Mouse (Mus musculus) cerebellum, postnatal 4 days (tissue): ENCODE data around the gene Sema4d.
A peak's percentile ranks its signal among the peaks of the same experiment; 100 is the strongest.
"Not testable (repeated sequence)": the region's sequence is repeated elsewhere in the genome, so short reads cannot be mapped to it uniquely, and the experiment has no call there.

Source experiments
- DNase-seq, 2 experiments: peaks; one replicate each; pipeline ENCODE4 v3.0.0; 2022; ENCODE audit warnings: low spot score in 2 of 2, mixed read lengths in 1 of 2

Sema4d gene

DNA sequence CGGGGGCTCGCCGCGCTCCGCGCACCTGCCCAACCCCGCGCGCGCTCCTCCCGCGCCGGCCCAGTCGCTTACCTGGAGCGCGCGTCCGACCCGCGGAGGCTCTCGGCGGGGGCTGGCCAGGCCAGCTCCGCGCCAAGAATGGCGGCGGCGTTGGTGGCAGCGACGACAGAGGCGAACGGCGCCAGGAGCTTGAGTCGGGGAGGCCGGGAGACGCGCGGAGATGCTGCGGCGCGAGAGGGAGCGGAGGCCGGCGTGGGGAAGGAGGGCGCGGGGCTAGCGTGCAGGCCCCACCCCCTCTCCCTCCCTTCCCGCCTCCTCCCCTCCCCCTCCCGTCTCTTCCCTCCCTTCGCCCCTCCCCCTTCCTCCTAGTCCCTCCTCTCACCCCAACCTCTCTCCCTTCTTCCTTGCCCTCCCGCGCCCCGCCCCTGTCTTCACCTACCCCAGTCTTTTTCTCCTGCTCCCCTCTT is at the start of gene Sema4d:
Sema4d (minus strand) TSS at position 323 of the 467 bp plus-strand sequence.
- DNase-seq: peak; percentile 35 to 69

- DNase-seq: no peak
Measured at GRCm38 (mm10) chr13:51843298-51843697, 49.8 kb upstream of the Sema4d start.

- no peak for DNase-seq
Measured at GRCm38 (mm10) chr13:51842773-51843172, 49.2 kb upstream of the Sema4d start.

DNA sequence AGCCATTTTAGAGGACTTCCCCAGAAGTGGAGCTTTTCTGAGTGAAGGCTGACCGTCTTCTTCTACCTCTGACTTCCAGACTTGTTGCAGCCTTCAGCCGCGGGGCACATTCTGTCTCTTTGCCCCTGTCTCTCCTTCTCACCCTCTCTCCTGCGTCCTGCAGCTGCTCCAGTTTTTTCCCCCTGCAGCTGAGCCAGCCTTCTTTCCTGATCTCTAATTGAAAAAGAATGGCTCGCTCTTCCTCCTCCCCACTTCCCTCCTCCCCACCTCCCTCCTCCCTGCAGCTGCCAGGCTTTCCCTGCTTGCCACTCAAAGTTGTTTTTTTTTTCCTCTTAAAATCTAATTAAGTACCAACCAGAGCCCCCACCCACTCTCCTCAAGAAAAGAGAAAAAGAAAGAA is 48.6 kb upstream of the Sema4d start:
- DNase-seq: no peak

DNA sequence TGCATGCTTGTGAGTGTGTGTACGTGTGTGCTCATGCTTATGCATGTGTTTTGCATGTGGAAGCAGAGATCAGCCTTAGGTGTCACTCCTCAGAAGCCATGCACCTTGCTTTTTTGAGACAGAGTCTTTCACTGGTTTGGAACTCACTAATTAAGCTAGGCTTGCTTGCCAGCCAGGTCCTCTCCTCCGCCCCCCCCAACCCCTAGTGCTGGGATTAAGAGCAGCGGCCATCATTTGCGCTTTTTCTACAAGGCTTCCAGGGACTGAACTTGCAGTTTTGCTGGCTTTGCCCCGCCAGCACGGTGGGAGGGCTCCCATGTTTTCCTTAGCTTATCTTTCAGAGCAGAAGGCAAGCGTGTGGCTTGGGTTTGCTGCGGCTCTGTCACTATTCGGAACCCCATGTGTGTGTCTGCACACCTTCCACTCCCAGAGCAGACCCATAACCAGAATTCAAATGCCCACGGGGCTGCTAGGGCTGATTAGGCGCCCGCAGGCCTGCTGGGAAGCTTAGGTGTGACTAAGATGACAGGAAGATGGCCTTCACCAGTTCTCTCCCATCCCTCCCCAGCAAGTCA is 48.1 kb upstream of the Sema4d start:
- DNase-seq: no peak

DNA sequence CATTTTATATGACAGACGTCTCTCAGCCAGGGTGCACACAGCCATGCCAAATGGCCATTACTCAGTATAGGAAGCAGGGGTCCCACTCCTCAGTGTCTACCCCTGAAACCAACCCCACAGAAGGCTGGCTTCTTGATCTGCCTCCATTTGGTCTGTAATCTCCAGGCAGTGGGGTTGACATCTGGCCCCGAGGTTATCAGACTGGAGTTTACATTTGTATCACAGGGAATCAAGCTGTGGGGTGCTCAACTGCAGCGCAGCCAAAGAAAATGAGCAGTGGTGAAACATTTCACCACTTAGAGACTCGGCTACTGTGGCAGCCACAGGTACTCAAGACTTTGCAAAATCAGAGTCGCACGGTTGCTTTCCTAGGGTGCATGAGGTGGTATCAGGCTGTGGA is 47.2 kb upstream of the Sema4d start:
- DNase-seq: no peak

DNA sequence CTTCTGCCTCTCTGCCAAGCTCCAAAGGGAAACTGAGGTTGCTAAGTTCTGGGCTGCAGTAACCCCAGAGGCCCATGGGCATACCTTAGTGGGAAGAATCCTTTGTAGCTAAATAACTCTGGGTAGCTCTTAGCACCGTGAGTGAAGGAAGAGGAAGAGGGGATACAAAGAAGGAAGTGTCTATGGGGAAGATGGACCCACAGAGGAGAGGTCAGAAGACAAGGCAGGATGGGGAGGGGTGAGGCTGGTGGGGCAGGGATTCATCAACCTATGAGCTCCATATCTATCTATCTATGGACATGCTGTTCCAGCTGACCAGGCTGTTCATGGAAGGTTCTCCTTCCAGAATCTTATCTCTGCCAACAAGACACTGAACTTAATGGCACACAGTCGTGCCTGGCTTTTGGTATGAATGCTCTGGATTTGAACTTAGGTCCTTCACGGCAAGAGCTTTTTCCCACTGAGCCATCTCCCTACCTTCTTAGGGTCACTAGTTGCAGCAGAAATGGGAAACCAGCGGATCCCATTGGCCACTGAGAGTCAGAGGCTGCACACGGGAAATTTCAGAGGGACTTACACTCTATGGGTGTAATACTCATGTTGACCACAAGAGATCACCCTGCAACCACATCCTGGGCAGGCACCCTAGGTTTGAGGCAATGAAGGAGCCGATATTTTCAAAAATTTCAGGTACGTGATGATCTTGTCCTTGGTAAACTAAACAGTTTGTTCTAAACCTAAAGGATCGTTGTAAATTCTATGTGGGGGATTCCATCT is 45.9 kb upstream of the Sema4d start:
- DNase-seq: no peak

- no peak for DNase-seq
Measured at GRCm38 (mm10) chr13:51837402-51837801, 43.9 kb upstream of the Sema4d start.

GRCm38 (mm10) chr13:51835208-51835607 is 41.7 kb upstream of the Sema4d start:
- DNase-seq: not testable (repeated sequence)

DNA sequence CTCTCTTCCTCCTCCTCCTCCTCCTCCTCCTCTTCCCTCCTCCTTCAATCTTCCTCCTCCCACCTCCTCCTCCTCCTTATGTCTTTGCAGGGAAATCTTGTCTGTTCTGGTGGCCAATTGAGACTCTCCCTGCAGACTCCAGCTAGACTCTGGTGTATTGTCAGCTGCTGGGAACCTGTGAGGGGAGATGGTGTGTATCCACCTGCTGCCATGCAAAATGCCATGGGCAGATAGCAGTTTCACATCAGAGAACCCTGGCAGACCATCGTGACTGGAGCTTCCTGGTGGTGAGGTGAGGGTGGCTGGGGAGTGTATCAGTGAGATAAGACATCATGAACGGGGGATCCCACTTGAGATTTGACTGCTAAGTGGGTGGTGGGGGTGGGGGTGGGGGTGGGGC is 41.0 kb upstream of the Sema4d start:
- no peak for DNase-seq

GRCm38 (mm10) chr13:51834024-51834423 is 40.5 kb upstream of the Sema4d start:
- DNase-seq: not testable (repeated sequence)

DNA sequence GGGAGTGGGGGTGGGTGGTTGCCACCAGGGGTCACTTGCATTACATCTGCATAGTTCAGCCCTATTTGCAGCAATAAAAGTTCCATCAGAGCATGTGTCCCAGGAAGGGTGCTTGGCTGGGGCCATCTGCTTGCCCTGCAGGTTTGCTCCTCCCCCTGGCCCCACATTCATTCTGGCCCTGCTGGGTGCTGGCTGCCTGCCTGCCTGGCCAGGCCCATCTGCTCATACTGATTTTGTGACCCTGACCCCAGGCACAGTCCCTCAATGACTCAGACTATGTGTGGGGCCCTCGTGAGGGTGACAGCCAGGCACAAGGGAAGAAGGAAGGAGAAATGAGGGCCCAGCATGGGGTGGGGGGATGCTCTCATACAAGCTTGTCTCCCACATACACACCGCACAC is 40.1 kb upstream of the Sema4d start:
- DNase-seq: peak in 1 of 2 experiments; percentile 71

DNA sequence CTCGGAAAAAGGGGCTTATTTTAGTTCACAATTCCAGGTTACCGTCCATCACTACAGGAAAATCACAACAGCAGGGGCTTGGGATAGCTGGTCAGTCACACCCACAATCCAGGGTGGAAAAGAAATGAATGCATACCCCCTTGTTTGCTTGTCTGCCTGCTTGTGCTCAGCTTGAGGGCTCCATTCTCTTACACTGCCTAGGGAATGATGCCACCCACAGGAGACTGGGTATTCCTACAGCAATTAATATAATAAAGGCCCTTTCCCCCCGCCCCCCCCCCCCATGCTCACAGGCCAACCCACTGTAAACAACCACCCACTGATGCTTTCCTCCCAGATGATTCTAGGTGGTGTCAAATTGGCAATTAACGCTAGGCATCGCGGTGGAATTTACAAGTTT is 38.9 kb upstream of the Sema4d start:
- DNase-seq: no peak

DNA sequence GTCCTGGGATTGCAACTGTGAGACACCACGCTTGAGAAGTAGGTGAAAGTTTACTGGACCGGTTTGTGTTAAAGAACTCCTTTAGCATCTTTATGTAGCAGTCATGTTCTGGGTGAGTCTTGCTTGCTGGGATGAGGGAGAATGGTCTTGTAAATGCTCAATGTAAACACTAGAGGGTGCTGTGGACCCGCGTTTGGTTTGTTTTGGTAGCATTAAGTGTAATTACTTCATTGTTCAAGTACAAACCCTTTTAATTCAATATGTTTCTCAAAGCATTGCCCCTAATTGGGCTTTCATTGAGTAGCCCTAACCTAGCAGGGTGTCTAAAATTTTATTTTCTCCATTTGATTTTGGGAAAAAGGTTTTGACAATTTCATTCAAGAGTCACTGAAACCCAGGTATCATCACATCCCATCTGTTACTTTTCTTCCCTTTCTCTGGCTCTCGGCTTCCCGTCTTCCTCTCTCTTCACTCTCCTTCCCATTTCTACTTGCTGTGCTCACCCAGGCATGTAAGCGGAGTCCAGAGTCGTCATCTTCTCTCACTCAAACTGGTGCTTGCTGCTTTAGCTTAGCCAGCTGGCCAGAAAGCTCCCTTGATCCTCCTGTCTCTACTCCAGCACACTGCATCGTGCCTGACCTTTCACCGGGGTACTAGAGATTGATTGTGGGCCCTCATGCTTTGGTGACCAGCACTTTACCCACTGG is 37.4 kb upstream of the Sema4d start:
- no peak for DNase-seq

DNA sequence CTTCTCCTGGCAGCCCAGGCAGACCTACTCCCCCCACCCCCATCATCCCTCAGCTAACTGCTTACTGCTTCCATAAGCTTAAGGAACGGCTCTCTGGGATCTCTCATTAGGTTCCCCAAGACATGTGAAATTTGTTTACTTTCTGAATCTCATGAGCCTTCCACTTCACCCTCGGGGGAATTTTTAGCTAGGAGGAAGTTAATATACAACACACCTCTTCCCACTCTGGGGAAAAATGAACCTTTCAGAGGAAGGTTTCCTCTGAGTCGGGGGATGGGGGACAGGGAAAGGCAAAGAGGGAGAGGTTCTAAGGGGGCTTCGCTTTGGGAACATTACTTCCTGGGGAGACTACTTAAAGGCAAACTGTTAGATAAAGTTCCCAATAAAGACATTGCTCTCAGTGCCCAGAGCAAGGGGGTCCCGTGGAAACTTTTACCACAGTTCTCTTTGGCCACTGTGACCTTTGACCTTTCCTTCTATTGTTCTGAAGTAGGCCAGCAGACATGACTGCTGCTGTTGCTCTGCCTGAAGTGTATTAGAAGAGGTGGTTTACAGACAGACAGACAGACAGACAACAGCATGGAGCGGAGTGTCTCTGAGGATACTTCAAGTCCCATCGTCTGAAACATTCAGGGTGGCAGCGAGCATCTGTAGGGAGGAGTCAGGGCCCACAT is 30.4 kb upstream of the Sema4d start:
- no peak for DNase-seq

DNA sequence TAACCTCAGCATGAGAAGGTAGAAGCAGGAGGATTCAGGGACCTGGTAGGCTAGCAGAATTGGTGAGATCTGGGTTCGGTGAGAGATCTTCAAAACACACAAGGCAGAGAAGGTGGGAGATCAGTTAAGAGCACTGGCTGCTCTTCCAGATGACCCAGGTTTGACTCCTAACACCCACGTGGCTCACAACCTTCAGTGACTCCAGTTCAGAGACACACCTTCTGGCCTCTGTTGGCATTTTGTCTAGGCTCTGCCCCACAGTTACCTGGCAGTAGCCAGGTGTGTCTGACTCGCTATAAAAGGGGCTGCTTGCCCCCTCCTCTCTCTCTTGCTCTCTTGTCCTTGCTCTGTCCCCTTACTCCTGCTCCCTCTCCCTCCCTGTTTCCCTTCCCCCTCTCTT is 28.4 kb upstream of the Sema4d start:
- DNase-seq: no peak

GRCm38 (mm10) chr13:51819351-51819750 is 25.8 kb upstream of the Sema4d start:
- no peak for DNase-seq

DNA sequence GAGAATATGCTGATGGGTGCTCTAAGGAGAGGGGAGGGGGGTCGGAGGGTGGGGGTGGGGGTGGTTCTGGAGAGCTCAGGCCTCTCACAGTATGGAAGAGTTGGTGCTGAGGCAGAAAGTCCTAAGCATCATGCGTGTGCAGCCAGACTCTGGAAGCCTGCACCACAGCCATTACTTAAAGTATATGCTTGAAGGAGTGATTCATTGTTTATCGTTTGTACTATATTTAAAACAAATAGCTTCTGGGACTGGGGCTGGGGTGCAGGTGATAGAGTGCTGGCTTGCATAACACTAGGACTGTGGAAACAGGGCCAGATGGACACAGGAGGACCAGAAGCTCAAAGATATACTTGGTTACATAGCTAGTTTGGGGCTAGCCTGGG is 25.4 kb upstream of the Sema4d start:
- DNase-seq: no peak

- no peak for DNase-seq
Measured at GRCm38 (mm10) chr13:51818170-51818943, 24.8 kb upstream of the Sema4d start.

DNA sequence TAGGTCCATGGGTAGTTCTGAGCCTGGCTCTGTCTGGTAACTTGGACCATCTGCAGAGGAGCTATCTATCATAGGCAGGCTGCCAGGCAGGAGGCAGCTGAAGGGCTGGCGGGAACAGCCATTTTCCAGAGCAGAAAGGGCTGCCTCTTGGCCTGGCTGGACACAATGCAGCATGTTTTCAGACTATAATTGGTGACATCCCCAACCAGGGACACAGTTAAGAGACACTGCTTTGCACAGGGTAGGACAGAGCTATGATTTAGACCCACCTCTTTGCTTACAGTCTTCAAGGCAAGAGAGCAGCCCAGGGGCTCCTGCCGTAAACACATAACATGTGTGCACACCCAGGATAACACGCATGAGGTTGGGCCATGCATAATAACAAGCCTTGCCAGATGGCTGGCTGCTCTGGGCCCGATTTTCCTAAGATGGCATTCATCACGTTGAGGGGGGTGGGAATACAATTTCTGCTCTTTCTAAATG is 23.1 kb upstream of the Sema4d start:
- peak in 1 of 2 experiments; percentile 59 for DNase-seq

DNA sequence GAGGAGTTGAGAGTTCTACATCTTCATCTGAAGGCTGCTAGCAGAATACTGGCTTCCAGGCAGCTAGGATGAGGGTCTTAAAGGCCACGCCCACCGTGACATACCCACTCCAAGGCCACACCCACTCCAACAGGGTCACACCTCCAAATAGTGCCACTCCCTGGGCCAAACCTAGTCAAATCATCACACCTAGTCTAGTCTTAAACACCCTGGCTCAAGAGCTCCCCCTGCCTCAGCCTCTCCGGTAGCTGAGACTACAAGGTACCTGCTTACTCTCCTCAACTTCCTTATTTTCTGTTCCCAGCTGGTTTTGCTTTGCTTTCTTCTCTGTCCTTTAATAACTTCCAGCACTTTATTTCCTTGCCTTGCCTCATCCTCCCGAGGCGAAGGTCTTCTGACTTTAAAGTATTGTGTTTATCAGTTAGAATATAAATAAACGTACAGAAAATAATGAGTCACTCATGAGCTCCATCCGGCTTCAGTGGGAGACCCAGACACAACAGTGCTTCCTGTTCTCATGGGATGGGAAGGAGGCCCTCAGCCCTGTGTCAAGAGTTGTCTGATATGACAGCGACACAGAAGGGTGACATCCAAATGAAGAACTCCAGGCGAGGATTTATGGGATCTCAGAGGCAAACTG is 22.4 kb upstream of the Sema4d start:
- no peak for DNase-seq
